Mouse (Mus musculus): ENCODE results near the gene Rchy1.
"Not testable (repeated sequence)": the region's sequence is repeated elsewhere in the genome, so short reads cannot be mapped to it uniquely, and the experiment has no call there.

Gene Rchy1

DNA sequence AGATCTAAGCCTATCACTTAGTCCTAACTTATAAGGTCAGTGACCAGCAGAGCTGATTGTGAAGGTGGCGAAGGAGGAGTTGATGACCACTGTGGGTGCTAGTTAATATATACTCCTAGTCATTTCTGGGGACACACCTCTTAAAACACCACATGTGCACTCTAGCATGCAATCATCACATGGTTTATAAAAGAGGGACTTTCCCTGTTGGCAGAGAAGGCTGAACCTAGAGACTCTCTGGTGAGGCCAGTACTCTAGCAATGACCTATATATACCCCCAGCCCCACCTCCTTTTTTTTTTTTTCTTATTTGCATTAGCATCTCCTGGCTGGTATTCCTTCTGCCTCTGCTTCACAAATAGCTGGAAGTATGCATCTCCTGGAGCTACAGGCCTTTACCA is 1.5 kb downstream of the Rchy1 start:
- intact Hi-C loops (cut with DNase I) = loop anchor here (5.0 kb wide), 2 partner anchors 81 to 176 kb away; partner anchors contain the start of genes Cdkl2 and Uso1

DNA sequence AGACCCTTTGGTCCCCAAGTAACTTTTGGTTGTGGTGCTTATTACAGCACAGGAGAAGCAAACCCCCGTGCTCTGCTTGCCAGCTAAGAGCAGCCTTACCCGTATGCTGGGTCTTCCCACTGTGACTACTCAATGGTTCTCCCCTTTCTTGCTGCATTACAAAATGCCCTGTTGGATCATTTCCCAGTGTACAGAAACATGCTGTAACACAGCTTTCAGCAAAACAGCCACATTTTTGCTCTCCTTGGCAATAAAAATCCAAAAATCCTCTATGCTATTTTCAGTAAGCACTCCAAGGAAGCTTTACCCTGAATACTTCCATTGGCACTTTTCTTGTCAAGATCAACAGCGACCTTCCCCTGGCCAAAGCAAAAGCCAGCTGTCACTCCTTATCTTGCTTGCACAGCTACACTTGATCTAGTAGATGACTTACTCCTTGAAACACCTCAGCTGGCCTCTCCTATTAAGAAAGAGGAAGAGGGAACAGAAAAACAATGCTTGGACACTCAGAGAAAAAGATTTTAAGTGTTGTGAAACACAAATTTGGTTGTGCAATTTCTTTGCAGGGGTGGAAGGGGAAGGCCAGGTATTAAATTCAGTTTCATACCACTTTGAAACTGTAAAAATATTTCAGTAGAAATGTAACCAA is 2.1 kb downstream of the Rchy1 start:
- intact Hi-C loops (cut with DNase I) = loop anchor here (5.0 kb wide), 2 partner anchors 82 to 177 kb away; partner anchors contain the start of genes Cdkl2 and Uso1

DNA sequence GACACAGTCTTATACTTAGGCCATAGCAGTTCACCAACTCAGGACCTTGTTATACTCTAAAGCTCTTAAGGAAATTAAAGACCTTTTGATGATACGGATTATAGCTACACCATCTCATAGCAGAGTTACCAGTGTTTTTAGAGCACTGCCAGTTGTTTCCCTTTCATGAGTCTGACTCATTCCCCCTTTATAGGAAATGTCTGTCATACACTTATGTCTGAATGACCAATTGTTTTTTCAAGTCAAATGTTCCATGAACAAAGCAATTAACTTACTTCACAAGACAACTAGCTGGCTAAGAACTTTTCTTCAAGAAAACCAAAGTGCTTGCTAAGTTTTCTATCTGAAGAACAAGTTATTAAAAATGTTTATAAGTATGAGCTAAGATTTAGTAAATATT is 2.9 kb downstream of the Rchy1 start:
- intact Hi-C loops (cut with DNase I) = loop anchor here (5.0 to 10.0 kb wide), 3 partner anchors 82 to 177 kb away; partner anchors contain the start of genes Cdkl2 and Uso1

DNA sequence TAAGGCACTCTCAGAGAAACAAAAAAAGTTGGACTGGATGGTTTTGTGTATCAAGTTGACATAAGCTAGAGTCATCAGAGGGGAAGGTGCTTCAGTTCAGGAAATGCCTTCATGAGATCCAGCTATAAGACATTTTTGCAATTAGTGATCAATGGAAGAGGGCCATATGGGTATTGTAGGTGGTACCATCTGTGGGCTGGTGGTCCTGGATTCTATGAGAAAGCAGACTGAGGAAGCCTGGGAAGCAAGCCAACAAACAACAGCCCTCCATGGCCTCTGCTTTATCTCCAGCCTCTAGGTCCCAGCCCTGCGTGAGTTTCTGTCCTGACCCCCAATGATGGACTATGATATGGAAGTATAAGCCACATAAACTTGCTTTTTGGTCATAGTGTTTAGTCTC is 3.8 kb downstream of the Rchy1 start:
- intact Hi-C loops (cut with DNase I) = loop anchor here (10.0 kb wide), 1 partner anchor 106 kb away; no protein-coding TSS in a partner anchor

DNA sequence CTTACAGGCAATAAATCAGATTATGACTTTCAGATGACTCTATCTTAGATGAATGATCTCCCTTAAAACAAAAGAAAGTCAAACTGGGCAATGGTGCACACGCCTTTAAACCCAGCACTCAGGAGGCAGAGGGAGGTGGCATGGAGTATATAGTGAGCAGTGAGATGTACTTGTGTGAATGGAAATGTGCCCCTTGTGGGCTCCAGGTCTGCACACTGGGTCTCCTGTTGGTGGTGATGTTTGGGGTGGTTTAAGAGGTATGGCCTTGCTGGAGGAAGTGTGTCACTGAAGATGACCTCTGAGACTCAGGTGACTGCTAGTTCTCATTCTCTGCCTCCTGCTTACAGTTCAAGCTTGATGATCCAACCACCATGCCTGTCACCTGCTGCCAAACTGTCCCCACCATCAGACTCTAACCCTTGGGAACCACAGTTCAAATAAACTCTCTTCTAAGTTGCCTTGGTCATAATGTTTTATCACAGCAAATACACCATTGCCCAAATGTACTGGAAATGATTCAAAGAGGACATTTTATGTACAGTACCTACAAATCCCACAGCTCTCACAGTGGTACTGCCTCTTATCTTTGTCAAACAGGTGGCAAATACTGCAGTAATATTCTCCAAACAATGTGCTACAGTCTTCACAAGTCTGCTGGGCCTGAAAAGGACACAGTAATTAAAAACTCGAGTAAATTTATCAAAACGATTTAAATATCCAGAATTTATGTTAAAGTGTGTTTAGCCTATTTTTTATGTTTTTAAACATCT is 5.7 kb downstream of the Rchy1 start:
- intact Hi-C loops (cut with DNase I) = loop anchor here (10.0 kb wide), 1 partner anchor 108 kb away; no protein-coding TSS in a partner anchor

DNA sequence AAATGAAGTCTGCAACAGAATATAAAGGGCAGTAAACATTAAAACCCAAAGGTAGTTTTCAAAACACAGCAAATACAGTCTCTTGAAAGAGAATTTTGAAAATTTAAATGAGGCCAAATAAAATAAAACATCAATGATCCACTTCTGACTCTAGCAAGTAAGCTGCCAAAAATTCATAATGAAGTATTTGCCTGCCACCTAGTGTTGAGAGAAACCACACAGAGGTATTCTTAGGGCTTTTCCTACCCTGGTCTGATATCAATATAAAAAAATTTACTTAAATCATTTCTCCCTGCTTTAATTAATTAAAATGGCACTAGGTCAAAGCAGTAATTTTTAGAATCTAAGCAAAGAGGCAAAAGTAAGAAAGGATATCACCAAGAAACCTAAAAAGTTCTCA is 11.5 kb downstream of the Rchy1 start:
- intact Hi-C loops (cut with DNase I) = loop anchor here (5.0 to 10.0 kb wide), 2 partner anchors 113 to 434 kb away; partner anchors contain the start of gene Parm1

DNA sequence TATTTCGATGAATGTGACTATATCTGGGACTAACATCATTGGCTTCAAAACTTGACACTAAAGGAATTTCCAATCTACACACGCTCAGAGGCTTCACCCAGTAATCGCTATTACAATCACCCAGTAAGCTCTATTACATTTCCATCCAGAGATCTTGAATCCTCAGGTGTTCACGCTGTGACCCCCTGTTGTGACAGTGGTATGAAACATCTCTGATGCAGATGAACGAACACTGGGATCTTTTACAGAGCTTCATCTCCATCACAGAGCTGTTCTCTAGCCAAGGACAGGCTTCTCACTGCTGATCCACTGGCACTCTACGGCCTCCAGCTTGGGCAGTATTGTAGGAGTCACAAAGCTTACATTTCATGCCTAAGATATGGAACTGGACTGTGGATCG is 13.4 kb downstream of the Rchy1 start:
- intact Hi-C loops (cut with DNase I) = no loop called here

DNA sequence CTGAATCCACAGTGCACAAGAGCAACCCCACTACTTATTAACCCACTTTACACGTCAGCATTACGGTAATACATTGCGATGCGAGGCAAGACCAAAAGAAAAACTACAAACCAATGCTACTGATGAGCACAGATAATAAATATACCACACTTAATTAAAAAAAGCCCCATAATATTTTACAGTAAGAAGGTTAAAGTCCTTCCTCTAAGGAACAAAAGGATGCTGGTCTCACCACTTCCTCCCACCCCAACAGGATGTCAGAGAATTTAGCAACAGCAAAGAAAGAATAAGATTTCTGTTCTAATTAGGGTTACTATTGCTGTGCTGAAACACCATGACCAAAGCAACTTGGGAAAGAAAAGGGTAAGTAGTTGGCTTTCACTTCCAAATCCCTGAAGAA is 15.9 kb downstream of the Rchy1 start:
- intact Hi-C loops (cut with DNase I) = no loop called here

DNA sequence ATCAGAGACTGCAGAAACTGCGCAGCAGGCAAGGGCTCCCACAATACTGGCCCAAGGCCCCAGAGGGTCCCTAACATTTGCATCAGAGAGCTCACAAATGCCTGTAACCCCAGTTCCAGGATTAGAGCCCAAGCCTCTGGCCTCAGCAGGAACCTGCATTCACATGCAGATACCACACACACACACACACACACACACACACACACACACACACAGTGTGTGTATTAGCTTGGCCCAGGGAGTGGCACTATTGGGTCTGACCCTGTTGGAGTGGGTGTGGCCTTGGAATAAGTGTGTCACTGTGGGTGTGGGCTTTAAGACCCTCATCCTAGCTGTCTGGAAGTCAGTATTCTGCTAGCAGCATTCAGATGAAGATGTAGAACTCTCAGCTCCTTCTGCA is 17.3 kb downstream of the Rchy1 start:
- intact Hi-C loops (cut with DNase I) = not testable (repeated sequence)

DNA sequence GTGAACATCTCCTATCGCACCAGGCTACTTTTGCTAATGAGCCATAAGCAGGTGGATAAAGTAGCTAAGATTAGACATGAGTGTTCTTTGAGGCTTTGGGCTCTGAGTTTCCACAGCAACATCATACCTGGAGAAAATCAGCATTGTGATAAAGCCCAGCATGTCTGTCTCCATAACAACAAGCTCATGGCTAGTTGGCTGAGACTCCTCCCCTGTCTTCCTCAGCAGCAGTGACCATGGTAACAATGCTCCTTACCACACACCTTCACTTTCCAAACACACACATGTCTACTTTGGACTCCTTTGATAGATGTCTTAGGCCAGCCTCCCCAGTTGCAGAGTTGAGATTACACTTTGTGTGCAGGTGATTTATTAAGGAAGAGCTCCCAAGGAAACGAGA is 49.6 kb downstream of the Rchy1 start:
- intact Hi-C loops (cut with DNase I) = no loop called here

DNA sequence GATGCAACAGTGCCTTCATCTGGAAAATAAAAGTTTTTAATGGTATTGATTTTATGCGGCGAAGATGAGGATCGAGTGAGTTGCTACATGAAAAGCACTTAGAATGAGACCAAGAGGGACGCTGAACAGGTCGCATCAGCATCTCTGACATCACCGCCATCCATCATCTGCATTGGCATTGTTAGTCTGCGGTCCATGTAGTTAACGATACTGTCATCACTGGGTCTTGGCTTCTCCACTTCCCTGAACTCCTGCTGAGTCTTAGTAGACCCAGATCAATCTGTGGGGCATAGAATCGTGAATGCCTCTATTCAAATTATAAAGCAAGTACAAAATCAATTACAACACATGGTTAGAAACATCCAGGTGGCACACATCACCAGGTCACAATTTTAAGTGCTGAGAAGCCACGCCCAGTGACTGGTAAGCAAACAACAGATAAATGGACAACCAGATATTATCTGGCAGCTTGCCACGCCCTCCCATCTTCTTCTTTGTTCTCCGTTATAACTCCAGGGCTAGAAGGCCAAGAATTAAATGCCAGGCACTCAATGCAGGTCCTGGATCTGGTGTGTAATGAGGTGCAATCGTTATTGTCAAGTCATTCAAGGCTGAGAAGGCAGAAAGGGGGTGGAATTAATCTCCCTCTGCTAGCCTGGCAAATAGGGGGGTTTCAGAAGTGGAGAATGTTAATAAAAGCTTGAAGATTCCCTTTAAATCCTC is 51.3 kb downstream of the Rchy1 start:
- intact Hi-C loops (cut with DNase I) = no loop called here

DNA sequence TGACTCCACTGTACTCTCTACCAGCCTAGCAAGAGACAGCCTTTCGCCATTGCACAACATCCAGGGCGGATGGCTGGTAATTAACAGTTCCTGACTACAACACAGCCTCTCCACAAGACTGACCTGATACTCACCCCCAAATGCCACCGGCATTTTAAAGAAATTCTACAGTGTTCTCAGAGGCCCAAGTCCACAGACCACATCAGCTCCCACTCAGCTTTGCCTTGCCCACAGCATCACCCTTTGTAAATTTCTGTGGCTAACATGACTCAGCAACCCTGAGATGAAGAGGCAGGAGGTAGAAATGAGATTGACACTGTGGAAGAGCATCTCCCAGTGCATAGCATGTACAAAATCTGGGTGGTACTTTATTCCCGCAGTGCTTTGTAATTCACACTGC is 52.3 kb downstream of the Rchy1 start:
- intact Hi-C loops (cut with DNase I) = no loop called here

DNA sequence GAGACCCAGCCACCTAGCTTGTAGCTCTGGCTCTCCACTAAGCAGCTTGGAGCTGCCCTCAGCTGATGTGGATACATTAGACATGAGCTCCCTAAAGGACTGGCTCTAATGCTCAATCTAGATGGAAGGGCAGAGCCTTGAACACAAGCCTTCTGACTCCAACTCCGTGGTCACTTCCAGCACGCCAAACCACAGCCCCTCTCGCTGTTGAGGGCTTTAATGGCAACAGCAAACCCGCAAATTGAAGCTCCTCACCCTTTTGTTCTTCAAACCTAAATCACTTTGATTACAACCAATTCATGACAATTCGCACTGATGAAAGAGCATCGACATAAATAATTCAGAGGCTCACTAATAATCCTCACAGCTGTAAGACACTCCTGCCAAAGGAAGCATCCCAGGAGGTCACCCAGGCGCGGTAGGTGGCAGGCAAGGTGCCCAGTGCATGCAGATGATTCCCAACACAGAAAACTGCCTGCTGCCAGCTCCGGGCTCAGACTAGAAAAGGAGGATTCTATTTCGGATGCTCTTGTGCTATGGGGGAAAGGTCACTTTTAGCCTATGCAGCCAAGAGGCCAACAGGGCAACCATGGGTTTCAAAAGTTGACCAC is 53.8 kb downstream of the Rchy1 start:
- intact Hi-C loops (cut with DNase I) = no loop called here
